Mouse (Mus musculus) spleen, adult 2 months (tissue): ENCODE data around the gene Psmd4.

Experiments used
- CTCF ChIP-seq: fragments of 200-500 bp; IDR thresholded peaks from 2 replicates; pipeline ENCODE4 v1.5.1; 2011; ENCODE audit warnings: mild to moderate bottlenecking, inconsistent platforms; ENCODE audit not compliant: insufficient read depth, insufficient read length, insufficient replicate concordance; ENCODE audit errors: extremely low read depth
- POLR2A ChIP-seq: fragments of 200-500 bp; IDR thresholded peaks from 2 replicates; pipeline ENCODE4 v1.6.1; 2011; ENCODE audit warnings: low read depth, low read length, inconsistent platforms

DNA sequence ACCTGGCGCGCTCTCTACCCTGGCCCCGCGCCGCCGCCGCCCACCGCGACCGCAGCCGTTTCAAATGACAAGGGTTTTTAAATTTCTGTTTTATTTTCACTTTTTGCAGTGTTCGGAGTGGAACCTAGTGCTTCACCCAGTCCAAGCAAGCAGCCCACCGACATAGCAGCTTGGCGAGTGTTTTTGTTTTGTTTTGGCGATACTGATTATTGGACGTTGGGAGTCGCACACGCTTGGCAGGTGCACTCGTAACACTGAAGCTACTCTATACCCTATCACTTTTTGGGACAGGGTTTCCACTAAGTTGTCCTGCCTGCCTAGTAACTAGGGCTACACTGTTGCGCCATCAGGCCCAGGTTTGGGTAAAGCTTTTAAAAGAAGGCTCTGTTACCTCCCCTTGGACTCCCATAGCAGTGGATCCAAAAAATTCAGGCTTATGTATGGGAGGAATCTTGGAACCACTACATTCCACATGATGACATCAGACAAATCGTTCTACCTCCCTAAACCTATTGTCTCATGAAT, 25.8 kb downstream of the Psmd4 start:
- TF ChIP-seq CTCF (no peak), POLR2A (no peak)
